Mouse (Mus musculus) heart, postnatal 10 days (tissue): ENCODE data around the gene Serhl. TPM values are rescaled to one million over a fixed set of nuclear protein-coding genes. Genes with fewer than 3 reads are reported as not detected.
"Not testable (repeated sequence)": the region's sequence is repeated elsewhere in the genome, so short reads cannot be mapped to it uniquely, and the experiment has no call there.

Experiments used
- DNase-seq, 2 experiments: peaks; one replicate each; pipeline ENCODE4 v3.0.0; 2021
- intact Hi-C: fragments of 180-260 bp; cut with DNase I; formaldehyde crosslinking; loops from one replicate; pipeline ENCODE4 v1.15.1; 2025
- total RNA-seq, 2 experiments: library from RNA; stranded (reverse); gene quantifications; 2 replicates each; pipeline ENCODE4 v1.2.3; 2021

Serhl gene
- total RNA-seq, 2 experiments from 2014 or later: 54.6 to 59.1 TPM

GRCm38 (mm10) chr15:83121709-83122565 lies 32.6 kb downstream of the Serhl start:
- intact Hi-C loops: no loop called here
- peak; percentile 39 to 43 for DNase-seq

- peak; percentile 95 to 96 for DNase-seq
- intact Hi-C loops: no loop called here
These were observed 33.4 kb downstream of the Serhl start, which contains the start of gene Rrp7a for GRCm38 (mm10) chr15:83122566-83123145. TSS of gene Rrp7a (minus strand) at chr15:83122801.

GRCm38 (mm10) chr15:83124625-83125024 lies 35.3 kb downstream of the Serhl start:
- intact Hi-C loops: loop anchor here (2.0 kb wide), 1 partner anchor 24 kb away; the partner anchor contains the start of gene Poldip3

GRCm38 (mm10) chr15:83126582-83126981 lies 37.3 kb downstream of the Serhl start:
- intact Hi-C loops: no loop called here
- no peak for DNase-seq

More at GRCm38 (mm10) chr15:83124625-83125024, 35.3 kb downstream of the Serhl start:
- DNase-seq: no peak

- DNase-seq: peak; percentile 25 to 29
- intact Hi-C loops: not testable (repeated sequence)
These were observed 37.7 kb downstream of the Serhl start for GRCm38 (mm10) chr15:83127037-83127436.

GRCm38 (mm10) chr15:83129530-83130231 lies 40.4 kb downstream of the Serhl start:
- intact Hi-C loops: no loop called here
- no peak for DNase-seq

GRCm38 (mm10) chr15:83134671-83135070 lies 45.4 kb downstream of the Serhl start:
- intact Hi-C loops: no loop called here
- DNase-seq: no peak

GRCm38 (mm10) chr15:83135654-83136053 lies 46.3 kb downstream of the Serhl start:
- intact Hi-C loops: no loop called here

GRCm38 (mm10) chr15:83142861-83143260 lies 53.6 kb downstream of the Serhl start:
- no peak for DNase-seq
- intact Hi-C loops: no loop called here

More at GRCm38 (mm10) chr15:83135654-83136053, 46.3 kb downstream of the Serhl start:
- DNase-seq: no peak

GRCm38 (mm10) chr15:83145541-83145940 lies 56.2 kb downstream of the Serhl start:
- intact Hi-C loops: no loop called here
- no peak for DNase-seq

- intact Hi-C loops: loop anchor here (2.0 kb wide), 1 partner anchor 24 kb away; no protein-coding TSS in a partner anchor
- DNase-seq: no peak
These were observed 59.1 kb downstream of the Serhl start for GRCm38 (mm10) chr15:83148395-83148794.

- intact Hi-C loops: loop anchor here (2.0 kb wide), 1 partner anchor 24 kb away; no protein-coding TSS in a partner anchor
- DNase-seq: no peak
These were observed 59.5 kb downstream of the Serhl start for GRCm38 (mm10) chr15:83148801-83149195.

- intact Hi-C loops: loop anchor here (2.0 kb wide), 1 partner anchor 25 kb away; no protein-coding TSS in a partner anchor
- DNase-seq: peak; percentile 98 to 99
These were observed 60.1 kb downstream of the Serhl start, which contains the start of gene Poldip3 for GRCm38 (mm10) chr15:83149196-83150072. TSS of gene Poldip3 (minus strand) at chr15:83149384.

GRCm38 (mm10) chr15:83150073-83150442 lies 60.8 kb downstream of the Serhl start:
- intact Hi-C loops: no loop called here

GRCm38 (mm10) chr15:83150694-83151093 lies 61.4 kb downstream of the Serhl start:
- intact Hi-C loops: no loop called here
- no peak for DNase-seq

More at GRCm38 (mm10) chr15:83150073-83150442, 60.8 kb downstream of the Serhl start:
- DNase-seq: no peak

- intact Hi-C loops: no loop called here
- DNase-seq: no peak
These were observed 65.0 kb downstream of the Serhl start for GRCm38 (mm10) chr15:83154309-83154708.

GRCm38 (mm10) chr15:83155672-83156419 lies 66.5 kb downstream of the Serhl start:
- DNase-seq: no peak
- intact Hi-C loops: loop anchor here (5.0 kb wide), 2 partner anchors 216 to 361 kb away; no protein-coding TSS in a partner anchor

GRCm38 (mm10) chr15:83156929-83157666 lies 67.8 kb downstream of the Serhl start:
- DNase-seq: peak; percentile 75 to 87
- intact Hi-C loops: loop anchor here (1.0 to 5.0 kb wide), 4 partner anchors 15 to 360 kb away; partner anchors contain the start of gene Cyb5r3
